Mouse (Mus musculus): Measurements from ENCODE around the gene Tnr. TPM values are rescaled to one million over a fixed set of nuclear protein-coding genes. Genes with fewer than 3 reads are reported as not detected.
A peak's percentile ranks its signal among the peaks of the same experiment; 100 is the strongest.

Tnr gene
- total RNA-seq, 2 experiments from 2014 or later: 112 TPM

DNA sequence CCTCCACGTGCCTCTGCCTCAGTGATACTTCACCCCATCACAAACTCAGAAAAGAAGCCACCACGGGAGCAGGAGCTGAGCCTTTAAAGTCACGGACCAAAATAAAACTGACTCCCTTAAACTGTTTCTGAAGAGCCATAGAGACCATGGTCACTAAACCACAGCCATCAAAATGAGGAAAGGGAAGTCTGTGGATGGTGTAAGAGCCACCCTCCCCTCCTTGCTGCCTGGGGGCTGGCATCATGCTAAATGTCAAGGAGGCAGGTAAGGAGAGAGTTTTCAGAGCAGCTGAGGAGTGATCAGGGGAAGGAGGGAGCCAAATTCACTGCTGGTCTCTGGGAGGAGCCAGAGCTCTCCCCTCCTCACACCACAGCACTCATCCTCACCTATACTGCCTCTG, 290.8 kb downstream of the Tnr start:
- DNase-seq (ENCODE audit: extremely low spot score in 1 of 2, low spot score in 2 of 2): no peak
- intact Hi-C loops (cut with DNase I): no loop called here

DNA sequence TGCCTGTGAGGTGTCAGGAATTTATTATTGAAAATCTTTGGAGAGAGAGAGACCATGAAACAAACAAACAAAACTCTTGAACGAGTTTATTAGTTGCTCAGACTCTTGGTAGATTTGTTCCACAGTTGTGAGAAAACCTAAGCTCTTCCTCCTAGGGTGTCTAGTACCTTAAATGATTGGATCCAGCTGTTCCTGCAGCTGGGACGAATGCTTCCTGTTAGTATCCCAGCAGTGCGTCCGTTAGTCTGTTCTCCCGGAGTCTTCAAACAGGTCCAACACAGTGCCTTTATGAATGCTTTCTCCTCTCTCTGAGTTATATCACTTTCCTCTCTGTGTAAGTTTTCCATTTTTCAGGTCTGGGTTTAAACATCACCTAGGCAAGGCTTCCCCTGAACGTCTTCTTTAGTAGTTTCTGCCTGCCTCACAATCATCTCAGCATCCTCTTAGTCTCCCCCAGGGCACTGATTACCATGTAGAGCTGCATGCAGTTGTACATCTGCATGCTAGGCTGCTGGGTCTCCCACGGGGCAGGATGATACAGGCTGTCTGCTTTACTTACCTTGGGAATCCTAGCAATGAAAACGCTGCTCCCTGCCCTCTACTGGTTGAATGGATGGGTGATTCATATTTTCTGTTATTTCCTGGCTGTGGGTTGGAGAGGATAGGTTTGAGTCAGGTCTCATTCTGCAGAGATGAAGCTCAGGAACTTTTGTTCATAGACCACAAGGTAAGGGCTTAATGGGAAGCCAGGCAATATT, 293.2 kb downstream of the Tnr start:
- intact Hi-C loops (cut with DNase I): no loop called here
- no peak for DNase-seq (ENCODE audit: extremely low spot score in 1 of 2, low spot score in 2 of 2)

DNA sequence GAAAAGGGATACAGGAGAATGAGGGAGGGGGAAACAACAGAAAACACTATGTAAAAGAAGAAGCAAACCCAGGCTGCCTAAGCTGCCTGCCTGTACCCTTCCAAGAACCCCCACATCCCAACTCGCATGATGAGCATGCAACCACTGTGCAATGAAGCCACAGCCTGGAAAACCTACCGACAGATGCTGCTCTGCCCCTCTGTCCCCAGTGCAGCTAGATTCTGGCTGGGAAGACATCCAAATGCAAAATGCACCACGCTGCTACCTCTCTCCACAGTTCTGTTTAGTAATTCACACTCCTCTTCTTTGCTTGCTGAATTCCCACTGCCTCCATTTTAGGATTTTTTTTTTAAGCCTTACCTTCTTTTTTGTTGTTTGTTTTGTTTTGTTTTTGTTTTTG, 295.9 kb downstream of the Tnr start:
- intact Hi-C loops (cut with DNase I): no loop called here
- no peak for DNase-seq (ENCODE audit: extremely low spot score in 1 of 2, low spot score in 2 of 2)

DNA sequence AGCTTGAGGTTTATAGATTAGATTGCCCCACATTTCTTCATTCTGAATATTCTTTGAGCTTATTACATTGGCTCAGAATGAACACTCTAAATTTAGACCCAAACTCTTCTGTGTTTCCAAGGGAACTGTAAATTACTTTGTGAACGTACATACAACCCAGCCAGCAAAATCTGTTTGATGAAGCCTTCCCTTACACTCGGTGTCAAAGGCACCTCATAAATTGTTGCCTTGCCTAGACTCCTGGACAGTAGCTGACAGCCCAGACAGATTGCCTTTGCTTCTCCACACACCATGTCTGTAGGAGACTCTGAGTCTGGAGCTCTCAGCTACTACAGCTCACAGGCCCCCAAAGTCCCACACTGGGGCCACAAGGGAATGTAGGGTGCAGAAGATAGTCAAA, 298.8 kb downstream of the Tnr start:
- peak in 1 of 2 experiments; percentile 57 for DNase-seq (ENCODE audit: extremely low spot score in 1 of 2, low spot score in 2 of 2)
- intact Hi-C loops (cut with DNase I): no loop called here

DNA sequence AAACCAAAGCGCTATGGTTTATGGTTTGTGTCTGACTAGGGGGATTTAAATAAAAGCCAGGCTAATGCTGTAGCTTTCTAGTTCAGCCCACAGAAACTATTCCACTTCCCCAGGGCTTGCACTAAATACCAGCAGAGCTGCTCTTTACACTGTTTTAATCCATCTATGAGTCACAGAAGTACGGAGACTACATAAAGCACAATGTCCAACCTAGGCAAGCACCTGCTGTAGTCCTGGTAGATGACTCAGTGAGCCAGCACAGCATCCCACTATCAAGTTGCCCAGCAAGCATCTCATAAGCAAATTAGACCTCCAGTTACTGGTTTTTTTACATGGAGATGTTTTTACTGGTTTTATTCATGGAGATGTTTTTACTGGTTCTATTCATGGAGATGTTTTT, 305.0 kb downstream of the Tnr start:
- no peak for DNase-seq (ENCODE audit: extremely low spot score in 1 of 2, low spot score in 2 of 2)
- intact Hi-C loops (cut with DNase I): no loop called here

DNA sequence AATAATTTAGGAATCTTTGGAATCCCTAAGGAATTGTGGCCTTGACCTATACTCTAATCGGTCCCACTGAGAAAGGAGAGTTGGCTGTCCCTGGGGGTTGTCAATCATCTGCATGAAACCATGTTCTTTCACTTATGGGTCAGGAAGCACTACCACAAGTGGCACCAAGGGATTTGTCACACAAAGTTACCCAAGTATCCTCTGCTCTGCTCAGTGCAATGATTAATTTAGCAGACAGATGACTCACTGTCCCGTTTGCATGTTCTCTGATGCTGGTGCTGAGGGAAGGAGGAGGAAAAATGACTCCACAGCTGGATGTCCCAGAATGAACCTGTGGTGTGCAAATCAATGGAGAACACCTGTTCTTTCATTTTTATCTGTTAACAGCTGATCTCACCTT, 309.6 kb downstream of the Tnr start:
- intact Hi-C loops (cut with DNase I): no loop called here

DNA sequence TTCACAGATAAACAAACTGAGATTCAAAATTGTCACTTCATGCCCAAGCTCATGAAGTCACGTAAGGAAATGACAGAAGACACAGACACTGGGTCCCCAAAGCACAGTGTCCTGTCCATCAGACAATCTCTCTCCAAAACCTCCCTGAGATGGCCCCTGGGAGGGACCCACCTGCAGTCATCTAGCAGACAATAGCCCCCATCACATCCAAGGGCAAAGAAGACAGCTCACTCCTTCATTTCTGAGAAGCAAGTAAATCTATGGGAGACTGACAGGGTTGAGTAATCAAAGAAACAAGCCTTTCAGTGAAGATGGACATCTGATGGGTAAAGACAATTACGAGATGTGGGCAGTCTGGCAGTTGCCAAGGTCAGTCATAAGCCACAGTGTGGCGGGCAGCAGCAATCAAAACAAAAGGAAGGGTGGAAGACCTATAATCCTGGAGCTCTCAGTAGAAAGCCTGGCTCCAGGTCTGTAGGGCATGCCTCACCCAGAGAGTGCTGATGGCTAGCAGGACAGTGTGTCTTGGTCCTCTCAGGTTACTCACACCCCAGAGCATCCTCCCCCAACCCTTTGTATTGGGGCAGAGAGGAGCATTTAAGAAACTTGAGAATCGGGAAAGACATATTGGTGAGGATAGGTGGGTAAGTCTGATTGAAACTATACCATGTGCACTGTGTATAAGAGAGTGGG, 310.2 kb downstream of the Tnr start:
- intact Hi-C loops (cut with DNase I): no loop called here
- no peak for DNase-seq (ENCODE audit: extremely low spot score in 1 of 2, low spot score in 2 of 2)

More for the DNA sequence above, 309.6 kb downstream of the Tnr start:
- no peak for DNase-seq (ENCODE audit: extremely low spot score in 1 of 2, low spot score in 2 of 2)

DNA sequence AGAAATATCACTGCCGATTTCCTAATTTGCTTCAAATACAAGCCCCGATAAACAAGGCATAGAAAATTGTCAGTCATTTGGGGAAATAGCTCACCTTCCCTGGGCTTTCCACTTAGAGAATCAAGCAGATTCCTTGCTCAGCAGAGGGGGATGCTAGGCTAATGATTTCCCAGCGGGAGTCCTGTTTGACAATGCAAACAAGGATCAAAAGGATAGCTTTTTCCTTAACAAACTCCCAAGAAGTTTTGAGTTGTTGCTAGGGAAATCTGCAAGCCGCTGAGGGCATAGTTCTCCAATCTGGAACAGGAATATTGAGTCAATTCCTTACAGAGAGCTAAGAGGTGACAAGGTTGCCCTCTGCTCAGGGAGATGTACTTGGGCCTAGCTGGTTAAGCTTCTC, 311.6 kb downstream of the Tnr start:
- no peak for DNase-seq (ENCODE audit: extremely low spot score in 1 of 2, low spot score in 2 of 2)
- intact Hi-C loops (cut with DNase I): no loop called here

DNA sequence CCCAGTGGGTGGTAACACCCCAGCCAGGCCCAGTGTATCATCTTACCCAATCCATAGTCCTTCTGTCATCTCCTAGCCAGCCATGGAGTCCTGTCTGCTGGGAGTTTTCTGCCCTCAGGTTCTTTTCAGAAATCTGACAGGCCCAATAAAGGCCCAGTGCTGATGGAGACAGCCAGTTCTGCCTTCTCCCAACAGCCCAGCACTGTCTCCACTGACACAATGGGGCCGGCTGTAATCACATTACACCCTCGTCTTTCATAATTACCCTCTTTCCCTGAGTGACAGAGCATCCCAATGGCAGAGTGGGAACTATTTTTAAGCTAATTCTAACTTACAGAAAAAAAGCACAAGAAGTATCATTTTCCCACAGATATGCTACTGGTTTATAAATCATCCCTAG, 316.8 kb downstream of the Tnr start:
- DNase-seq (ENCODE audit: extremely low spot score in 1 of 2, low spot score in 2 of 2): no peak
- intact Hi-C loops (cut with DNase I): no loop called here

DNA sequence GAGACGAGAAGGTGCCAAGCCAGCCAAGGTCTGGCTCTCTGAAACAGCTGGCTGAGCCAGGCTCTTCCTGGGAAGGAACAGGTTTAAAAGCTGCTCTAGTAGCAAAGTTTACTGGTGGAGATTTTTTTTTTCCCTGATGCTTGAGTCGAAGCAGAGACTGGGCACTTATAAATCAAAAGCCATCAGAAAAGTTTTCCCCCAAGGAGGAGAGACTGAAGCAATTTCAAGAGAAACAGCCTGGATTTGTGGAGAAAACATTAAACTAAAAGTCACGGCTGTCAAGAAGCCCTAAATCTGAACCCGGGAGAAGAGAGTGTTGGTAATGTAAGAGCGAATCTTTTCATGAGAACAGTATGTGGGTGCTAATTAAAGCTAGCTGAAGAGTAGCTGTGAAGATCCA, 319.3 kb downstream of the Tnr start:
- no peak for DNase-seq (ENCODE audit: extremely low spot score in 1 of 2, low spot score in 2 of 2)
- intact Hi-C loops (cut with DNase I): no loop called here

DNA sequence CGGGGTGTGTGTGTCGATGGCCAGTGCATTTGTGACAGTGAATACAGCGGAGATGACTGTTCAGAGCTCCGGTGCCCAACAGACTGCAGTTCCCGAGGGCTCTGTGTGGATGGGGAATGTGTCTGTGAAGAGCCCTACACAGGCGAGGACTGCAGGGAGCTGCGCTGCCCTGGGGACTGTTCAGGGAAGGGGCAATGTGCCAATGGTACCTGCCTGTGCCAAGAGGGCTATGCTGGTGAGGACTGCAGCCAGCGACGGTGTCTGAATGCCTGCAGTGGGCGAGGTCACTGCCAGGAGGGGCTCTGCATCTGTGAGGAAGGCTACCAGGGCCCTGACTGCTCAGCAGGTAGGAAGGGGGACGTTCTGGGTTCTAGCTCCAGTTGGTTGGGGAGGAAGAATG, 328.5 kb downstream of the Tnr start:
- intact Hi-C loops (cut with DNase I): no loop called here
- peak in 1 of 2 experiments; percentile 28 for DNase-seq (ENCODE audit: extremely low spot score in 1 of 2, low spot score in 2 of 2)

DNA sequence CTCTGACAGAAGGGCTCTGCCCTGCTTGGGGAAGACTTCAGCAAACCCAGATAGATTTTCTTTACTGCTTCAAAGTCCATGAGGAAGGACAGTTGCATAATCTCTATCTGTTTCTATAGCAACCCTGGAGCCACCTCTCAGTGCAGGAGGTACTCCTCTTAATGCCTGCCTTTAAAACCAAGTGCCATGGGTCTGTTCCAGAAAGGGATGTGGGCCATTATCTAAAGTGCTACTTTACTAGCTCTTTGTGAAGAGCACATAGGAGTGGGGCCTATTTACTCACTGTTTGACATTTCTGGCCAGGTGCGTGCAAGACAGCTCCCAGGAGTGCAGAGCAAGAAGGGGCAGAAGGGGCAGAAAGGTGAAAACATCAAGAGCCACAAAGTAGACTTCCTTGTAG, 330.7 kb downstream of the Tnr start:
- intact Hi-C loops (cut with DNase I): no loop called here
- no peak for DNase-seq (ENCODE audit: extremely low spot score in 1 of 2, low spot score in 2 of 2)

DNA sequence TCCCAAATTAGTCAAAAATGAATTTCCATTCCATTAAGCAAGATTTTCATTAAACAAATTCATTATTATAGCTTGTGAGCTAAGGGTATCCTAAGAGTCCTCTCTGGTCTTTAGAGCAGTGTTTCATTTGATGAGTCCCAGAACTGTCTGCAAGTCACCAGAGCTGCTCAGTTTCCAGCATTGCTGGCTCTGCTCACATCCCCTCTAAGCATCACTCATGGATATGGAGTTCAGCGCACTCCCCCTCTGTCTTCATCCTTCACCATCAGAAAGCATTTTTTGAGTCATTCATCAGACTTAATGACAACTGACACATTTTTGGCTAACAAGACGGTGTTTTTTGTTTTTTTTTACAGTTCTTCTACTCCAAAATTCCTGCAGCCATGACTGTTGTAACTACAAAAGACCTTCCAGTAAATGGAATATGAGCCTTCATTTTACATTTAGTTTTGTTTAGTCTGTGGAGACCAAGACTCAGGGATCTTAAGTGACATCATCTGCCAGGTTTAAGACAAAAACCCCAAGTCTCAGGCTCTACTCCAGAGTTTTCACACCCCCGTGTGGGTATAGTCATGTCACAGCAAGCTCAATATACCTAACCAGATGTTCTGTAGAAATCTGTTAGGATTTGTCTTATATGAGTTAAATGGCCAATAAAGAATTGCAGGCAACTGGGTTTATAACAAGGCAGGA, 338.4 kb downstream of the Tnr start:
- no peak for DNase-seq (ENCODE audit: extremely low spot score in 1 of 2, low spot score in 2 of 2)

DNA sequence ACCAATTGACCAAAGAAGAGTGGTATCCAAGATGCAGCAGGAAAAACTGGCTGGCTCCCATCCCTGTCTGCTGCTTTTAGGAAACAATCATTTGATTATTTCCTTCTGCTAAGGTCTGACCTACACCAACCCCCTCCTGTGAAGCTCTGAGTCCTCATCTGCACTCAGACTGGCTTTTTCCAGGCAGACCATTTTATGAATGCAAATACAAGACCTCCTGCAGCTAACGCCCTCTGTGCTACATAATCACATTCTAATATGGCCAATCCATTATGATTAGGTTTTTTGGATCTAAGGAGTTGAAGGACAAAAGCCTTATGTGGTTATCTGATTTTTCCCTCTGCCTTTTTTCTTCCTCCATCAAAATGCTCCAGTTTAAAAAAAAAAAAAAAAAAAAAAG, 342.1 kb downstream of the Tnr start:
- DNase-seq (ENCODE audit: extremely low spot score in 1 of 2, low spot score in 2 of 2): no peak
- intact Hi-C loops (cut with DNase I): no loop called here

More for the DNA sequence above, 338.4 kb downstream of the Tnr start:
- intact Hi-C loops (cut with DNase I): no loop called here

DNA sequence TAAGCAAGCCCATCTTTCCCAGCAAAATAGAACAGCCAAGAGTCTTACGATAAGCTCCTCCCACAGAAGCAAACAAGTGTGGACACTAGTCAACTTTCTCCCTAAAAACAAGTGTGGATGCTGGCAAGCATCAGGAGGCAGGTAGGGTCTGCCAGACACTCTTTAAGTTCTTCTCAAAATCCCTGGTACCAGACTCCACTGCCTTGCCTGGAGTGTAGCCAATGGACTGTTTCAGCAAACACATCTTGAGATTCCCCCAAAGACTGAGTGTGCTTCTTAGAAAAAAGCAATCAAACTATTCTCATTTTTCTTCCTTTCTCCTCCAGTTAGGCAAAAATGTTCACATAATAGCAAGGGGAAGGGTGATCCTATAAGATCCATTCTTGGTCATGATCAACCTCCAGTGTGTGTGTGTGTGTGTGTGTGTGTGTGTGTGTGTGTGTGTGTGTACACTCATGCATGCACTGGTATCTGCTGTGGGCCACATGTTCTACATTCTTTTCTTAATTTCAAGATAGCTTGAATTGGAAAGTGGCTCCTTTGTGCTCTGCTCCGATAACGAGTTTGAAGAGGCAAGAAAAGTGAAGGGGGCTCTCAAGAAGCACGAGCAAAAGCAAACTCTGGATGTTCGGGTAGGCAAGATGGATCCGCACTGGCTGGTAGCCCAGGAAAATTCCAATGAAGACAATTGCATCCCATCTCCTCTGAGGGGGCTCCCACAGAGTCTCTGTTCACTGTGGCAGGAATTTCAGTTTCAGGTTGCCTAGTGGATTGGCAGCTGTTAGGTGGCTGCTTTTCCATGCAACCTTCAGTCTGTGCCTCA, 346.3 kb downstream of the Tnr start:
- intact Hi-C loops (cut with DNase I): loop anchor here (10.0 kb wide), 2 partner anchors 345 to 475 kb away; partner anchors contain the start of gene Tnr
- DNase-seq (ENCODE audit: extremely low spot score in 1 of 2, low spot score in 2 of 2): no peak

DNA sequence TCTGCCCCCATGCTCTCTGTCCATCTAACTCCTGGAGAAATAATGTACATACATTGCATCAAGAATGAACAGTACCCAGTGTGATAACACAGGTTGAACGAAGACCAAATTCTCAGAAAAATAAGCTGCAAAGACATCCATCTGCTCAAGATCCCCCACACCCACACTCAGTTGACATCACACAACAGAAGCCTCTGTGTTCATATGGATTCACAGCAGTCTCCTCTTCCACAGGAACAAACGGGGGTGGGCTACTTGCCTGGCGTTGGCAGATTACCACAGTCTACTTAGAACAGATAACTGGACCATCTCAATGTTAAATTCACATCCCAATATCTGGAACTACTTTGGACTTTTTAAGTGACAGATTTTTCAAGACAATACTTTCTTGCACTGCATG, 349.3 kb downstream of the Tnr start:
- DNase-seq (ENCODE audit: extremely low spot score in 1 of 2, low spot score in 2 of 2): peak; percentile 27 to 31
- intact Hi-C loops (cut with DNase I): loop anchor here (10.0 kb wide), 2 partner anchors 348 to 478 kb away; partner anchors contain the start of gene Tnr

DNA sequence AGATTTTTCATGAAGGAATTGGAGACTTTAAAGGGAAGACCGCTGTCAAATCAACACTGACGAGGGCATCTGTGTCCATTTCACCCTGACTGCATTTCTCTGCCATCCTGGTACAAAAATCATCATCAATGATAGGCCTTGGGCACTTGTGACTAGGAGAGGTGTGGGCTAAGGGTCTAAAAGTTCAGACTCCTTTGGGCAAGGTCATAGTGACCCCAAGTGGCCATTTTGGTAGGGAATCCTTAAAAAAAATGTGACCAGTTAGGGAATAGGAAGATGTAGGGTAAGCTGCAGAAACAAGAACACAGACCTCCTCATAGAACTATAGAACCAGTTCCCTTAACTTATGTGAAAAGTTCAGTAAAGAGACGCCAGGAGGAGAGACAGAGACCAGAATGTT, 355.1 kb downstream of the Tnr start:
- DNase-seq (ENCODE audit: extremely low spot score in 1 of 2, low spot score in 2 of 2): no peak
- intact Hi-C loops (cut with DNase I): loop anchor here (10.0 kb wide), 2 partner anchors 354 to 484 kb away; partner anchors contain the start of gene Tnr

DNA sequence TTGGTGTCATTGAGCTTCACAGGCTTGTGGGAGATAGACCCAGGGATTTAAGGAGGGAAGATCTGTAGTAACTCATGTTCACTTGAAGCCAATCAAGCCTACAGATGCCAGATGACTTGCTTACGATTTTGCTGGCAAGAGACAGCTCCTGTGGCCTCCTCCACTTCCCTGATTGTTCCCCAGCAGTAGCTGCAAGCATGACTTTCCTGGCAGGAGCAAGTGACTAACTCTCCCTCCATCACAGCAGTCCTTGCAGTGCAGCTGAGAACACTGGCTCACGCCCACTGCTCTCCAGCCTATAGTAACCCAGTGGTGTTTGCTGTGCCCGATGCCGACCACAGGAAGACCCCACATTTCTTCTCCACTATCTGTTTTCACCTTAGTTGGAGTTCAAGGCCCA, 356.3 kb downstream of the Tnr start:
- intact Hi-C loops (cut with DNase I): loop anchor here (10.0 kb wide), 2 partner anchors 355 to 485 kb away; partner anchors contain the start of gene Tnr
- DNase-seq (ENCODE audit: extremely low spot score in 1 of 2, low spot score in 2 of 2): no peak

DNA sequence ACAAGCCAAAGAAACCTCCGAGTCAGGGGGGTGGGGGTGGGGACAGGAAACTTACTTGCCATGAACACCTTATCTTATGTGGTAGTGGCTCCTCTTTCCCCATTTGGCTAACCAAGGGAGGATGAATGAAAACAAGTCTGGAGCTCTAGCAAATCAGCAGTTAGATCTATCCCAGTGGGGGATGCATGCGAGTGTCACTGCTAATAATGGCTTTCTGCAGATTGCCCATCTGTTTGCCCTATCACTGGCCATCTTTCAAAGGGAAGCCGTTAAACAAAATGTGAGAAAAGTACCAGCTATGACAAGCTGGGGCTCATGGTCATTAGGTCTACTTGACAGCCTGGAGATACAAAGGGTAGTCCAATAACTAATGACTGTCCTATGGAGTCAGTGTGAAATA, 361.9 kb downstream of the Tnr start:
- intact Hi-C loops (cut with DNase I): no loop called here

More for the DNA sequence above, 361.9 kb downstream of the Tnr start:
- no peak for DNase-seq (ENCODE audit: extremely low spot score in 1 of 2, low spot score in 2 of 2)

All from left cerebral cortex, postnatal 10 days (tissue).